Mouse (Mus musculus) spleen, adult 2 months (tissue): ENCODE data around the gene Il1r1. TPM values are rescaled to one million over a fixed set of nuclear protein-coding genes. Genes with fewer than 3 reads are reported as not detected.

Source experiments
- DNase-seq, 2 experiments: peaks; one replicate each; pipeline versions ENCODE4 v3.0.0 to v3.0.0-alpha.2; 2012 to 2021; ENCODE audit warnings: low spot score in 2 of 2, low read depth in 1 of 2
- H3K27ac ChIP-seq: fragments of 200-500 bp; 2 replicates; pipeline ENCODE4 v1.5.1; 2012; ENCODE audit warnings: low read length, inconsistent platforms; ENCODE audit not compliant: insufficient read depth
- H3K27me3 ChIP-seq: fragments of 200-500 bp; 2 replicates; pipeline ENCODE4 v1.6.1; 2012; ENCODE audit warnings: mild to moderate bottlenecking, moderate library complexity, low read length, inconsistent platforms; ENCODE audit not compliant: control insufficient read depth, insufficient read depth
- H3K36me3 ChIP-seq: fragments of 200-500 bp; 2 replicates; pipeline ENCODE4 v1.6.1; 2012; ENCODE audit warnings: mild to moderate bottlenecking, low read length, inconsistent platforms; ENCODE audit not compliant: control insufficient read depth, insufficient read depth
- H3K4me1 ChIP-seq: fragments of 200-500 bp; 2 replicates; pipeline ENCODE4 v1.6.1; 2011; ENCODE audit warnings: inconsistent platforms; ENCODE audit not compliant: control insufficient read depth, insufficient read depth, insufficient read length
- H3K4me3 ChIP-seq: fragments of 200-500 bp; 2 replicates; pipeline ENCODE4 v1.5.1; 2011; ENCODE audit warnings: mild to moderate bottlenecking, inconsistent platforms; ENCODE audit not compliant: insufficient read depth, insufficient read length; ENCODE audit errors: extremely low read depth
- CTCF ChIP-seq: fragments of 200-500 bp; IDR thresholded peaks from 2 replicates; pipeline ENCODE4 v1.5.1; 2011; ENCODE audit warnings: mild to moderate bottlenecking, inconsistent platforms; ENCODE audit not compliant: insufficient read depth, insufficient read length, insufficient replicate concordance; ENCODE audit errors: extremely low read depth
- POLR2A ChIP-seq: fragments of 200-500 bp; IDR thresholded peaks from 2 replicates; pipeline ENCODE4 v1.6.1; 2011; ENCODE audit warnings: low read depth, low read length, inconsistent platforms
- WGBS: fragments of 180-500 bp; shearing (Covaris S2); methylation state at CpG from one replicate; pipeline ENCODE4 v1.1.7; 2018; 5-methylcytosine and 5-hydroxymethylcytosine counted together
- polyA plus RNA-seq: library from polyadenylated mRNA; depleted of rRNA; stranded (reverse); fragments of >200 nt; gene quantifications from 2 replicates; pipeline ENCODE4 v1.2.3, GENCODE M21; 2012

Gene Il1r1
- polyA plus RNA-seq, 1 experiment = 3.9 TPM

DNA sequence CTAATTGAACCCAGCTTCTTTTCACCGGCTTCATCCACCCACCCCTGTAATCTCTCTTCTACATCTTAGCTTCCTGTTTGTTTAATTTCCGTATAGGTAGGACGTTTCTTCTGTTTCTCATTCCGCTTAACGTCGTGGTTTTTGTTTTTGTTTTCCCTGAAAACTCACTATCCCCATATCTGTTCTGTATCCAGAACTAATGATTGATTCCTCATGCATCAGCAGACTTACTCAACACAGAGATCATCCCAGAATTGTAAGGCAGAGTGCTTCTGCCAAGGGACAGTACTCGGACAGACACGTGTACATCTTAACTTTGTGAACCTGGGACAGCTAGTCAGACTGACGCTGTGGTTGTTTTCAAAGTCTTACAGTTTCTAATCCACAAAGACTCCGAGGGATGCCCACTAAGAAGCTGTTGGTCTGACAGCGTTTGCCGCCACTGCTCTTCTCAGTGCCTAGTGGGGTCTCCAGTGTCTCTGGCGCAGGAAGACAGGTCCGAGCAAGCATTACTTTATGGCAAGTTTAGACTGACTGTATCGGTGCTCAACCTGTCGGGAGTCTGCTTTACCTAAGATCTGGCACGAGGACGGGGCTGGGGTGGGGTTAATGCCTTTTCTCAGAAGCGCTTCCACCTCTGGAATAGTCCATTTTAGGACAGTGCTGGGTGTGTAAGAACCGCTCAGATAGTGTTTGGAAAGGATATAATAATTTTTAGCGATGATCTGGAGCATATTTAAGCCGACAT lies 100.2 kb downstream of the Il1r1 start:
- peak in 1 of 2 experiments; percentile 8 for DNase-seq
- no peak for TF ChIP-seq CTCF
- no peak for TF ChIP-seq POLR2A
- Histone ChIP-seq H3K4me3 (peak overlapping the region; percentile 51), H3K36me3 (no peaks in the 10 kb centered on the region), H3K27ac (no peak overlapping the region), H3K27me3 (no peaks in the 10 kb centered on the region), H3K4me1 (peaks cover 5% of the 10 kb centered on the region; the same call in 1 of the 2 replicates)
- 16% methylated on average over 22 of the region's 22 CpGs for WGBS

DNA sequence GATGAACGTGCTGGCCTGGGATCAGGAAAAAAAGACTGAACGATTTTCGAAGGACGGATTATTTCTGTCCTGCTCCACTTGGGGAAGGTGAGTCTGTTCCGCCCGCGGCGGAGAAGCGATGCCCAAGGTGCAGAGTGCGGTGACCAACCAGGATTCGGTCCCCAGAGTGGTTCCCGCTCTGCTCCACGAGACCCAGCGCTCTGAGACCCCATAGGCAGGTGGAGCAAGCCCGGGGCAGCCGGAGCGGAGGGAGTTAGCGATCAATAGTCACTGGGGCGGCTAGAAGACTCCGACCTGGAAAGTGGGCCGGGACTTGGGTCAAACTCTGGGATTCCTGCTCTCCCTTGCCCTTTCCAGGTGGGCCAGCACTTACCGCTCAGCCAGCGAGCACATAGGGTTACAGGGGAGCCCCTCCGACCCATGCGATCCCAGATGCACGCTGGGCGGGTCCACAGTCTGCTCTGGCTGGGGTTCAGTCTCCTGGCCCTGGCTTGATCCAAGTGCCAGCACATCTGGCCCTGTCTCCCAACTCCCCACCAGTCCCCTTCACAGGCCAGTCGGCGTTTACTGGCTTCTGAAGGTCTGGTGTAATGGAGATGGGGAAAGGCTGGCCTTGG lies 100.9 kb downstream of the Il1r1 start:
- peak overlapping the region; percentile 23; the same call in 1 of the 2 replicates for H3K4me3 ChIP-seq
- DNase-seq = no peak
- 74% methylated on average over 29 of the region's 29 CpGs for WGBS
- H3K27me3 ChIP-seq = no peaks in the 10 kb centered on the region
- no peak overlapping the region for H3K27ac ChIP-seq
- H3K4me1 ChIP-seq = peaks cover 5% of the 10 kb centered on the region; the same call in 1 of the 2 replicates
- no peak for TF ChIP-seq POLR2A
- H3K36me3 ChIP-seq = no peaks in the 10 kb centered on the region

DNA sequence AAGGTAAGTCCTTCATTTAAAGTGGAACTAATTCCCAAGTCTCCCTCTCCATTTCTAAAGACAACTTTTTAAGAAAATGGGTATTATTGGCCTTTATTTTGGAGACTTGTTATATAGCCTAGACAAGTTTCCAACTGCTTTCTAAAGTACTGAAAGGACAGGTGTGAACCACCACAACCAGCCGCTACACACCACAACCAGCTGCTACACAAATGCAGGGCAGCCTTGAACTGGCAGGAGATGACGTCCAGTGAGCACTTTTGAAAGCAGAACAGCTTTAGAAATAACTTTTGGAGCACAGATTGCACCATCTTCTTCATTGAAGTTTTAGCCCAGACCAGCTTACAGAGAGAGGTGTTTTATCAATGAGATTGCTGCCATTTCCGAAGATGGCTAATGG lies 102.7 kb downstream of the Il1r1 start:
- no peak overlapping the region for H3K27ac ChIP-seq
- H3K36me3 ChIP-seq = no peaks in the 10 kb centered on the region
- no peaks in the 10 kb centered on the region for H3K27me3 ChIP-seq
- H3K4me3 ChIP-seq = no peak overlapping the region
- 85% methylated on average over 3 of the region's 3 CpGs for WGBS
- TF ChIP-seq CTCF (no peak), POLR2A (no peak)
- H3K4me1 ChIP-seq = peaks cover 5% of the 10 kb centered on the region; the same call in 1 of the 2 replicates
- DNase-seq = no peak

- TF ChIP-seq POLR2A = no peak
- no peak for TF ChIP-seq CTCF
- Histone ChIP-seq H3K36me3 (no peaks in the 10 kb centered on the region), H3K4me3 (no peak overlapping the region), H3K4me1 (no peaks in the 10 kb centered on the region), H3K27me3 (no peaks in the 10 kb centered on the region), H3K27ac (no peak overlapping the region)
- 72% methylated on average over 1 of the region's 1 CpGs for WGBS
- DNase-seq = no peak
Measured at GRCm38 (mm10) chr1:40329526-40329925, 104.6 kb downstream of the Il1r1 start.

- no peaks in the 10 kb centered on the region for H3K4me1 ChIP-seq
- no peak overlapping the region for H3K4me3 ChIP-seq
- DNase-seq = no peak
- H3K27me3 ChIP-seq = no peaks in the 10 kb centered on the region
- TF ChIP-seq POLR2A = no peak
- no peak for TF ChIP-seq CTCF
- H3K36me3 ChIP-seq = no peaks in the 10 kb centered on the region
- no peak overlapping the region for H3K27ac ChIP-seq
- 91% methylated on average over 8 of the region's 8 CpGs for WGBS
Measured at GRCm38 (mm10) chr1:40330181-40330580, 105.3 kb downstream of the Il1r1 start.

DNA sequence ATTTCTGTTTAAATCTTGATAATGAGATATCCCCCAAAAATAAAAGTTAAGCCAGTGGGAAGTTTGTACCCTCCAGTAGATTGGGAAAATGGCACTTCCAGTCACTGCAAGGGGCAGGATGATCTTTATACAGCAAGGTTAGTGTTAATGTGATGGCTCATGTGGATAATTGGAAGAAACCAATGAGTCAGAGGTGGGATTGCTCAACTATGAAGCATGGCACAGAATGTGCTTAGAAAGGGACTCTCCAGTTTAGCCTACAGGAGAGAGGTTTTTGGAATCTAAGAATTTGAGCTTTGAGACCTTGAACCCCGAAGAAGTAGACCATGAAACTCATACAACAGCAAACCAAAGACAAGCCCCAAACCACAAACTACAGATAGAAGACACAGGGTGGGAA lies 114.5 kb downstream of the Il1r1 start:
- TF ChIP-seq CTCF (no peak), POLR2A (no peak)
- 69% methylated on average over 1 of the region's 1 CpGs for WGBS
- H3K36me3 ChIP-seq = no peaks in the 10 kb centered on the region
- H3K27me3 ChIP-seq = no peaks in the 10 kb centered on the region
- no peaks in the 10 kb centered on the region for H3K4me1 ChIP-seq
- H3K4me3 ChIP-seq = no peak overlapping the region
- H3K27ac ChIP-seq = no peak overlapping the region
- no peak for DNase-seq

DNA sequence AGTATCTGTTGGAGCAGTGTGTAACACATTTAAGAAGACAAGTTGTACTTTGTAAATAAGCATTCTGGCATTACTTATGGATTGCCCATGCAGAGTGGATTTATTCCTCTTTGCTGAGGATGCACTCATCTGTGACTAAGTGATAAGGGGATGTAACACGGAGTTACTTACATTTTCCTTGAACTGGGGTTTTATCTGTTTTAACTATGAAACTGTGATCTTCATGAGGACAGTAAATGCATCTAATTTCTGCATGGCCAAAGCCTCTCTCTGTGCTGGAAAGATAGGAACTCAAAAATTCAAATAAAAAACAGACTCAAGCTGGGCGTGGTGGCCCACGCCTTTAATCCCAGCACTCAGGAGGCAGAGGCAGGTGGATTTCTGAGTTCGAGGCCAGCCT lies 115.2 kb downstream of the Il1r1 start:
- Histone ChIP-seq H3K27me3 (no peaks in the 10 kb centered on the region), H3K4me1 (no peaks in the 10 kb centered on the region), H3K4me3 (no peak overlapping the region), H3K27ac (no peak overlapping the region), H3K36me3 (no peaks in the 10 kb centered on the region)
- DNase-seq = no peak
- TF ChIP-seq CTCF = no peak
- 85% methylated on average over 4 of the region's 4 CpGs for WGBS
